Mouse (Mus musculus) megakaryocyte-erythroid progenitor cell, adult 5-6 weeks (primary cell): ENCODE measurements around the gene Msln. TPM values are rescaled to one million over a fixed set of nuclear protein-coding genes. Genes with fewer than 3 reads are reported as not detected.
A peak's percentile ranks its signal among the peaks of the same experiment; 100 is the strongest.

Experiments used
- ATAC-seq: replicated peaks from 2 replicates; pipeline ENCODE4 v1.8.0; 2016; ENCODE audit warnings: mild to moderate bottlenecking, inconsistent platforms; ENCODE audit not compliant: severe bottlenecking, poor library complexity, low FRiP score, low TSS enrichment
- total RNA-seq, 2 experiments: library from RNA; stranded (forward) in 1 of 2; stranded (reverse) in 1 of 2; fragments of 200-1000, 215-1000 nt in 1 of 2; fragments of >200 nt in 1 of 2; fragmentation: Nextera tagmentation in 1 of 2; gene quantifications; 2 replicates each; pipeline ENCODE4 v1.2.3; 2014 to 2017

The Msln gene
- total RNA-seq, 2 experiments from 2014 or later = not detected

DNA sequence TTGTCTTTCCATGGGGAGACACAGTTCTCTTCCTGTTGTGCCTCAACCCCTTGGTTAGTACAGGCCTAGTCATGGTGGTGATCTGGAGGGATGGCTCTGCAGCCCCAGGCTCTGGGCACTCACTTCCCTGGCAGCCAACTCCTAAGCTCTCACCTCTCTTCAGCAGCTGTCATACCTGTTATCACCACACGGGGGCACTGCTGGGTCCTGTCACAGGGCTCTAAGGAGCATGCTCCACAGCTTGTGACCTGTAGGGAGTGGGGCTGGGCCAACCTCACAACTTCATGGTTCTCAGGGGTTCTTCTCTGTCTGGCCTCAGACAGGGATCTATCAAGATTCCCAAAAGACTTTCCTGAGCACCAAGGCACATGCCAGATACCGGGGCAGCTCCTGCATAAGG, 22.1 kb downstream of the Msln start:
- peak; percentile 24; the same call in 1 of the 2 replicates for ATAC-seq

GRCm38 (mm10) chr17:25728009-25728270, 26.2 kb downstream of the Msln start:
- ATAC-seq = no peak

GRCm38 (mm10) chr17:25727265-25728008, 26.7 kb downstream of the Msln start, which contains the start of the genes Chtf18 and Rpusd1:
Gene Chtf18, minus strand, starts transcription at chr17:25727419.
Gene Rpusd1, plus strand, starts transcription at chr17:25727670.
- ATAC-seq = peak; percentile 95

DNA sequence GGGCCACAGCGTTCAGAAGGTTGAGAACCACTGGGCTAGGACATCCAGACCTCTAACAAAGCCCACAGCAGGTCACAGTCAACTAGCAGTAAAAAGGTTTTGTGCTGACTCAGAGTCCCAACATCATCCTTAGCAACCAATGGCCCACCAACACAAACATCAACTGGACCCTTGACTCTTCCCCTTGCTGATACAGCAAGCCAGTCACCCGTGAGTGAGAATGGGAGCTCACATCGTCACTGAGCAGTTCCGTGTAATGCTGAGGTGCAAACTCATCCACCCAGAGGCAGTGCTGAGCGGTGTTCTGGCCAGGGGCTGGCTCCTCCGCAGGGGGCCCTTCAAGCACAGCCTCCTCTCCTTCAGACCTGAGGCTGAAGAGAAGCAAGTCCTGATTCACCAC, 28.9 kb downstream of the Msln start:
- no peak for ATAC-seq

DNA sequence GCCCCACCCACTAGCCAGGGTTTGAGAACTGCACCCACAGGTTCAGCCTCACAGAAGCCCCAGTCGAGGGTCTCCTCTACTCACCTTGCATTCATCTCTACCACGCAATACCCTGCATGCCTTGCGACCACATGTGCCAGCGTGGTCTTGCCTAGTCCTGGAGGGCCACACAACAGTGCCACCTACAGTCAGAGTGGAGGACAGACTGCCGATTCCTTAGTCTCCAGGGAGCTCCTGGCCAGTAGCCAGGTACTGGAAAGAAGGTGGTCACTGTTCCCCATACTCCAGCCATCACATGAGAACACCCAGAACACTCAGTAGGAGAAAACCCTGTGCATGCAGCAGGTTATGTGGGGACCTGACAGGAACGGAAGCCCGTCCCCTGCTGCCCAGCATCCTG, 30.3 kb downstream of the Msln start:
- no peak for ATAC-seq

GRCm38 (mm10) chr17:25723470-25723869, 30.7 kb downstream of the Msln start:
- no peak for ATAC-seq

GRCm38 (mm10) chr17:25721476-25721875, 32.7 kb downstream of the Msln start:
- ATAC-seq = no peak

DNA sequence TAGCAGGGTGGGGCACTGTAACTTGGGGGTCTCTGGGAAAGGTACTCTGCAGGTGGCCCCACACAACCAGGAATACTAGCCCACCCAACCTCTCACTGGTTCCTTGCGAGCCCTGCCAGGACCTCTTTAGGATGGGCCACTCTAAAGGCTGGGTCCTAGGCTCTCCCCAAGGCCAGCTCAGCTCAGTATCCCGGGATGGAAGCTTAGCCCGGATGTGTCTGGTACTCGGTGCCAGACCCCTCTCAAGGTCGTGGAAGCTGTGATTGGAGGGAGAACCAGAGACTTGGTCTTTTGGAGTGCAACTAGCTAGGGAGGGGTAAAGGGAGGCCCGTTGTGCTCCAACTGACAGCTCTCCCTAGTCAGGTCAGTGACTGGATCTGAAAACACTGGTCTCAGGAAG, 36.5 kb downstream of the Msln start:
- ATAC-seq = no peak

- ATAC-seq = no peak
These were observed 37.2 kb downstream of the Msln start, which contains the start of gene Gng13 for GRCm38 (mm10) chr17:25716711-25717637. Gene Gng13, plus strand, starts transcription at chr17:25717171.

GRCm38 (mm10) chr17:25716130-25716529, 38.0 kb downstream of the Msln start:
- ATAC-seq = no peak

GRCm38 (mm10) chr17:25715627-25716026, 38.6 kb downstream of the Msln start:
- no peak for ATAC-seq

DNA sequence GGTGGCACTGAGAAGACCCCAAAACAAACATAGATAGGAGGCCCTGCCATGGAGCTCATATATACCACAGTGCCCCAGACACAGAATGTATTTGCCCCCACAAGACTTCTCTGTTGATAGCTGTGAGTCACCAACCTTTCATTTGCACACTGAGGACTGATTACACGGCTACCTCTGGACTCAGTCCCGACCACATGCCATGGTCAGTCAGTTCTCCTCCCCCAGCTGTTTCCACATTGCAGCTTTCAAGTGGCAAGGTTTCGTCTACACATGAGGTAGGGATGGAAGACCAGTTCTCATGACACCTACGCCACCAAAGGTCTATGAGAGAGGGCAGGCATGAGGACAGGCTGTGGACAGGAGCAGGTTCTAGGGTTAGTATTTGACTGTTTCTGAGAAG, 43.0 kb downstream of the Msln start:
- ATAC-seq = no peak

- no peak for ATAC-seq
These were observed 44.2 kb downstream of the Msln start for GRCm38 (mm10) chr17:25709994-25710393.

DNA sequence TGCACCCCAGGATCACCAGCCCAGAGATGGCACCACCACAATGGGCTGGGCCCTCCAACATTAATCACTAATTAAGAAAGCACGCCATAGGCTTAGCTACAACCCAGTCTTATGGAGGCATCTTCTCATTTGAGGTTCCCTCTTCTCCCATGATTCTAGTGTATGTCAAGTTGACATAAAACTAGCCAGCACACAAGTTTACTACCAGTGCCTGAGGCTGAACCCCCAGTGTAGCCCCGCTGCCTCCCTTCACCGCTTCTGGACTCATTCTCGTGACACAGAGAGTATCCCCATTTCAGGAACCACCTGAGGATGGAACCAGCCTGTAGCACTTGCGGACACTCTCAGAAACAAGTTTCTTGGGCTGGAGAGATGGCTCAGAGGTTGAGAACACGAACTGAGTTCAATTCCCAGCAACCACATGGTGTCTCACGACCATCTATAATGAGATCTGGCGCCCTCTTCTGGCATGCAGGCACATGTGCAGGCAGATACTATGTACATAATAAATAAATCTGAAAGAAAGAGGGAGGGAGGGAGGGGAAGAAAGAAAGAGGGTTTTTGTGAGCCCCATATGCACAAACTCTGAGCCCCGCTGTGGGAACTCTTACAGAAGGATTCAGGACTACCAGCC, 53.2 kb downstream of the Msln start:
- ATAC-seq = no peak

Other genes with a start within 250 kb of the Msln start
- gene Sox8, start 183.7 kb downstream of the Msln start, total RNA-seq (2014; fragmentation: Nextera tagmentation) = not detected in 2 replicates
- gene Sox8, start 183.7 kb downstream of the Msln start, total RNA-seq (2017) = not detected in 2 replicates
- 17.6 and 24.2 TPM in 2 replicates for gene Lmf1, start 175.3 kb downstream of the Msln start, total RNA-seq (2014; fragmentation: Nextera tagmentation)
- 3.2 and 4.8 TPM in 2 replicates for gene Lmf1, start 175.3 kb downstream of the Msln start, total RNA-seq (2017)
- gene Gng13, start 37.2 kb downstream of the Msln start, total RNA-seq (2014; fragmentation: Nextera tagmentation) = not detected in 2 replicates
- gene Gng13, start 37.2 kb downstream of the Msln start, total RNA-seq (2017) = not detected in 2 replicates
- 59.0 and 65.4 TPM in 2 replicates for gene Chtf18, start 27.0 kb downstream of the Msln start, total RNA-seq (2014; fragmentation: Nextera tagmentation)
- gene Chtf18, start 27.0 kb downstream of the Msln start, total RNA-seq (2017) = 39.0 and 53.3 TPM in 2 replicates
- gene Rpusd1, start 26.7 kb downstream of the Msln start, total RNA-seq (2014; fragmentation: Nextera tagmentation) = 14.9 and 17.8 TPM in 2 replicates
- 1.8 and 2.1 TPM in 2 replicates for gene Rpusd1, start 26.7 kb downstream of the Msln start, total RNA-seq (2017)
- not detected in 2 replicates for gene Mslnl, start 18.3 kb downstream of the Msln start, total RNA-seq (2014; fragmentation: Nextera tagmentation)
- gene Mslnl, start 18.3 kb downstream of the Msln start, total RNA-seq (2017) = not detected in 2 replicates
- gene Narfl, start 19.4 kb upstream of the Msln start, total RNA-seq (2014; fragmentation: Nextera tagmentation) = 20.4 and 29.9 TPM in 2 replicates
- gene Narfl, start 19.4 kb upstream of the Msln start, total RNA-seq (2017) = 10.3 and 23.8 TPM in 2 replicates
- 10.7 and 18.1 TPM in 2 replicates for gene Haghl, start 31.3 kb upstream of the Msln start, total RNA-seq (2014; fragmentation: Nextera tagmentation)
- gene Haghl, start 31.3 kb upstream of the Msln start, total RNA-seq (2017) = 11.8 and 15.7 TPM in 2 replicates
- 1.2 TPM in 1 of 2 replicates, not detected in the other for gene Ccdc78, start 32.2 kb upstream of the Msln start, total RNA-seq (2014; fragmentation: Nextera tagmentation)
- 0.15 TPM in 1 of 2 replicates, not detected in the other for gene Ccdc78, start 32.2 kb upstream of the Msln start, total RNA-seq (2017)
- gene Fam173a, start 38.5 kb upstream of the Msln start, total RNA-seq (2014; fragmentation: Nextera tagmentation) = 62.4 and 172 TPM in 2 replicates
- gene Fam173a, start 38.5 kb upstream of the Msln start, total RNA-seq (2017) = 11.1 and 21.4 TPM in 2 replicates
- 19.1 TPM in 1 of 2 replicates, not detected in the other for gene AC134908.4, start 41.3 kb upstream of the Msln start, total RNA-seq (2014; fragmentation: Nextera tagmentation)
- not detected in 2 replicates for gene AC134908.4, start 41.3 kb upstream of the Msln start, total RNA-seq (2017)
- gene Metrn, start 42.8 kb upstream of the Msln start, total RNA-seq (2014; fragmentation: Nextera tagmentation) = 20.6 and 22.9 TPM in 2 replicates
- 11.3 and 15.5 TPM in 2 replicates for gene Metrn, start 42.8 kb upstream of the Msln start, total RNA-seq (2017)
- 0.26 TPM in 1 of 2 replicates, not detected in the other for gene Fbxl16, start 54.7 kb upstream of the Msln start, total RNA-seq (2014; fragmentation: Nextera tagmentation)
- not detected in 2 replicates for gene Fbxl16, start 54.7 kb upstream of the Msln start, total RNA-seq (2017)
- gene Wdr24, start 69.2 kb upstream of the Msln start, total RNA-seq (2014; fragmentation: Nextera tagmentation) = 16.6 and 33.3 TPM in 2 replicates
- gene Wdr24, start 69.2 kb upstream of the Msln start, total RNA-seq (2017) = 15.5 and 17.2 TPM in 2 replicates
- 20.1 and 31.7 TPM in 2 replicates for gene Jmjd8, start 74.5 kb upstream of the Msln start, total RNA-seq (2014; fragmentation: Nextera tagmentation)
- 19.5 and 21.5 TPM in 2 replicates for gene Jmjd8, start 74.5 kb upstream of the Msln start, total RNA-seq (2017)
- gene Stub1, start 79.0 kb upstream of the Msln start, total RNA-seq (2014; fragmentation: Nextera tagmentation) = 89.4 and 112 TPM in 2 replicates
- 77.6 and 77.7 TPM in 2 replicates for gene Stub1, start 79.0 kb upstream of the Msln start, total RNA-seq (2017)
- 0.50 and 2.0 TPM in 2 replicates for gene Rhbdl1, start 82.9 kb upstream of the Msln start, total RNA-seq (2014; fragmentation: Nextera tagmentation)
- gene Rhbdl1, start 82.9 kb upstream of the Msln start, total RNA-seq (2017) = 0.30 and 0.47 TPM in 2 replicates
- gene Gm20683, start 87.4 kb upstream of the Msln start, total RNA-seq (2014; fragmentation: Nextera tagmentation) = 1.7 and 6.4 TPM in 2 replicates
- gene Gm20683, start 87.4 kb upstream of the Msln start, total RNA-seq (2017) = not detected in 2 replicates
- 51.2 and 54.8 TPM in 2 replicates for gene Rhot2, start 90.5 kb upstream of the Msln start, total RNA-seq (2014; fragmentation: Nextera tagmentation)
- gene Rhot2, start 90.5 kb upstream of the Msln start, total RNA-seq (2017) = 21.3 and 27.4 TPM in 2 replicates
- gene Wdr90, start 107.1 kb upstream of the Msln start, total RNA-seq (2014; fragmentation: Nextera tagmentation) = 43.3 and 47.4 TPM in 2 replicates
- 4.6 and 10.0 TPM in 2 replicates for gene Wdr90, start 107.1 kb upstream of the Msln start, total RNA-seq (2017)
- 87.4 and 109 TPM in 2 replicates for gene Mcrip2, start 114.4 kb upstream of the Msln start, total RNA-seq (2014; fragmentation: Nextera tagmentation)
- gene Mcrip2, start 114.4 kb upstream of the Msln start, total RNA-seq (2017) = 35.6 and 40.8 TPM in 2 replicates
- gene Mettl26, start 120.7 kb upstream of the Msln start, total RNA-seq (2014; fragmentation: Nextera tagmentation) = 26.3 and 37.6 TPM in 2 replicates
- gene Mettl26, start 120.7 kb upstream of the Msln start, total RNA-seq (2017) = 9.3 and 19.8 TPM in 2 replicates
- gene Wfikkn1, start 126.5 kb upstream of the Msln start, total RNA-seq (2014; fragmentation: Nextera tagmentation) = 0.87 TPM in 1 of 2 replicates, not detected in the other
- 0.19 and 1.4 TPM in 2 replicates for gene Wfikkn1, start 126.5 kb upstream of the Msln start, total RNA-seq (2017)
- 2.4 and 8.9 TPM in 2 replicates for gene Rab40c, start 165.3 kb upstream of the Msln start, total RNA-seq (2014; fragmentation: Nextera tagmentation)
- 7.9 and 30.2 TPM in 2 replicates for gene Rab40c, start 165.3 kb upstream of the Msln start, total RNA-seq (2017)
- gene Pigq, start 190.6 kb upstream of the Msln start, total RNA-seq (2014; fragmentation: Nextera tagmentation) = 211 and 231 TPM in 2 replicates
- gene Pigq, start 190.6 kb upstream of the Msln start, total RNA-seq (2017) = 102 and 156 TPM in 2 replicates
- not detected in 2 replicates for gene Nhlrc4, start 190.6 kb upstream of the Msln start, total RNA-seq (2014; fragmentation: Nextera tagmentation)
- not detected in 2 replicates for gene Nhlrc4, start 190.6 kb upstream of the Msln start, total RNA-seq (2017)
- not detected in 2 replicates for gene A930017K11Rik, start 198.2 kb upstream of the Msln start, total RNA-seq (2014; fragmentation: Nextera tagmentation)
- 0.05 TPM in 1 of 2 replicates, not detected in the other for gene A930017K11Rik, start 198.2 kb upstream of the Msln start, total RNA-seq (2017)
- gene Capn15, start 231.4 kb upstream of the Msln start, total RNA-seq (2014; fragmentation: Nextera tagmentation) = 14.8 and 18.4 TPM in 2 replicates
- 1.7 and 3.5 TPM in 2 replicates for gene Capn15, start 231.4 kb upstream of the Msln start, total RNA-seq (2017)